Mouse (Mus musculus): Measurements from ENCODE around the gene Lyz1.
"Not testable (repeated sequence)": the region's sequence is repeated elsewhere in the genome, so short reads cannot be mapped to it uniquely, and the experiment has no call there.

Gene Lyz1

DNA sequence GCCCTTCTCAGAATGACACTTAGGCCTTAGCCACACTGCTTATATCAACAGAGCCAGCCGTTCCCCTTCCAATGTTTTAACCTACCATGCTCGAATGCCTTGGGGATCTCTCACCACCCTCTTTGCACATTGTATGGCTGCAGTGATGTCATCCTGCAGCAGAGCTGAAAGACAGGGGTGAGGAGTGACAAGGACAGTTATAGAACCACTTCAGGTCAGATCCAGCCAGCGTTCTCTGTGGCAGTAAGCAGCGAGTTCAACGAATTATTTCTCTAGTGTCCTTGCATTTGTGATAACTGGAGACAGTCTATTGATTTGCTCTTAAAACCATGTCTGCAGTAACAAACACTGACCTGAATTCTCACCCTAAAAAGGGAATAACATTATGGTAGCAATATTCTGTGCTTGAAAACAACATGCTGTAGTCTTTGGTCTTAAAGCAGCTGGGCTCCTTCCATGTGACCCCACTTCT, 3.6 kb downstream of the Lyz1 start:
- in situ Hi-C loops (cut with MboI; ENCODE audit: low pct_unique_long_range_greater_than_20kb in 1 of 2, low sequenced_read_pairs in 2 of 2, unreplicated experiment in 1 of 2): not testable (repeated sequence)

DNA sequence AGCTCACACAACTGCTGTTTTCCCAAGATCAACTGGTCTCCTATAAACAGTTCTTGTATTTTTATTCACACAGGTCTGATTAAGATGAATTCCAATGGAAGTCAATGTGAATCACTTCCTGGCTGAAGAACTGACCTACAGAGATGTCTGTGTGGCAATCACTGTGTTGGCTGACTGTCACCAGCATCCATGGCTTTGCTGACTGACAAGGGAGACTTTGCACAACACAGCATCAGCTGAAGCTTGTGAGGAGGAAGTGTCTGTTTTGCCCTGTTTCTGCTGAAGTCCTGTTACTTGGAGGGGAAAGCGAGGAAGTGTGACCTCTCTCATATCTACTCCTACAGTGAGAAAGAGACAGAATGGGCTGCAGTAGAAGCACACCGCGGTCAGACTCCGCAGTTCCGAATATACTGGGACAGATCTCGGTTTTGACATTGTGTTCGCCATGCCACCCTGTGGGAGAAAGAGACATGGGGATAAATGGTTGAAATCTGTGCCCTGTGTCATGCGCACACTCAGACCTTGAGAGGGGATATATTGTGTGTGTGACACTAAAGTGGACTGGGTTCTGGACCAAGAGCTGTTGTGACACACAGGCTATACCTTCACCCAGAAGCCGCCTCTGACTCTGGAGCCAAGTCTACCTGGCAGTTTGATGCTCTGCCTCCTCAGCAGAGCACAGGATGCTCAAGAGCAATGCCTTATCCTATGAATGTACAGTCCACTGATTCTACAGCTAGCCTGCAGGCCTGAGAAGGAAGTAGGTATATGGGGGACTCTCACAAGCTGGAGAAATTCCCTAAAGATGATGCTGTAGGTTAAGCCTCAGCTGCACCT, 4.3 kb downstream of the Lyz1 start:
- in situ Hi-C loops (cut with MboI; ENCODE audit: low pct_unique_long_range_greater_than_20kb in 1 of 2, low sequenced_read_pairs in 2 of 2, unreplicated experiment in 1 of 2): no loop called here

DNA sequence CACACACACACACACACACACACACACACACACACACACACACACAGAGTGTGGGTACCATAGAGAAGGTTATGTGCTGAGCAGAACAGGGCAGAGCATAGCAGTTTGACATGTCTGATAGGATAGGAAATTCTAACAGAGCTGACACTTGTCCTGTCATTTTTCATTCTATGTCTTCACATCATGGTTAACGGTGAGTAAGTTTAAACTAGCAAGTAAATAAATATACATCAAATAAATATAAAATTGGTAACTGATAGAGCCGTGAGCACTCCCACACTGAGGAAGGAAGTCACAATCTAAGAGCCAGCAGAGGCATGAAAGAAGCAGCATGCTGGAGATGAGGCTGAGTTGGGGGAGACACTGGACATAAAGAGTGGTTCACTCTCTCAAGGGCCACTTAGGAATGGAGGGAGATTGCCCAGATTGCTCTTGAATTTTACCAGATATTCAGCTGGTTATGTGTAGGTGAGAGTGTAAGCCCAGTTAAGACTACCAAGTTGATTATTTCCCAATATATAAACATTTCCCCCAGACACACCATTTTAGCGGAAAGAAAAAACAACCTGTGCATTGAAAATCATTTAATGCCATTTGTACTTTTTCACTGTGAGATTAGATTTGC, 5.3 kb downstream of the Lyz1 start:
- in situ Hi-C loops (cut with MboI; ENCODE audit: low pct_unique_long_range_greater_than_20kb in 1 of 2, low sequenced_read_pairs in 2 of 2, unreplicated experiment in 1 of 2): no loop called here

DNA sequence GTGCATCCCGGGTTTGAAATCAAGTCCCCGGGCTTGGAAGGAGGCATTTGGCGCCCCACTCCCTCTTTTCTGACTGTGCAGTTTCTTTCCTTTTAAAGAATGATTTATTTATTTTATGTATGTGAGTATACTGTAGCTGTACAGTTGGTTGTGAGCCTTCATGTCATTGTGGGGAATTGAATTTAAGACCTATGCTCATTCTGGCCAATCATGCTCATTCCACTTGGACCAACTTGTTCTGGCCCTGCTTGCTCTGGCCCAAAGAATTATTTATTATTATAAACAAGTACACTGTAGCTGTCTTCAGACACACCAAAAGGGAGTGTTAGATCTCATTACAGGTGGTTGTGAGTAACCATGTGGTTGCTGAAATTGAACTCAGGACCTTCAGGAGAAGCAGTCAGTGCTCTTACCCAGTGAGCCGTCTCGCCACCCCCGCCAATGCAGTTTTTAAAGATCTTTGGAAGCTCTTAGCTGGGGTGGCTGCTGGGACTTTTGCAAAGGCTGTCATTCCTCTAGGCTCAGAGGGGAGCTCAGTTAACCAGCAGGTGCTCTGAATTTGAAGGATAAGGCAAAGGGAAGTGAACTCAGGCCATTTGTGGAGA, 6.2 kb downstream of the Lyz1 start:
- in situ Hi-C loops (cut with MboI; ENCODE audit: low pct_unique_long_range_greater_than_20kb in 1 of 2, low sequenced_read_pairs in 2 of 2, unreplicated experiment in 1 of 2): no loop called here

DNA sequence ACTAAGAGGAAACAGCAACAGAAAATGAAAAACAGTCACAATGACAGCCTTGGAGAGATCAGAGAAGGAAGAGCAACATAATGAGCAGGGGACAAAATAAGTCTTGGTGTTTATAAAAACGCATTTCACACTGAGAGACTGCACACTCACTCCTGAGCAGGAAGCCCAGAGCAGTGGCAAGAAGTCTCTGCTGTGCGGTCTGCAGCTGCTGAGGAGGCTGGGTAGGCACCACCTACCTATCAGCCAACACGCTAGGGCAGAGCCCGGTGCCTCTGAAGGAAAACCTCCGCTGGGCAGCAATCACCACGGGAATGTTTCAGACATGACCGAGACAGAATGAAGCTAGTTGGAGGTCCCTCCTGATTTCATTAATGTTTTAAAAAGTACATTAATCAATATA, 7.1 kb downstream of the Lyz1 start:
- in situ Hi-C loops (cut with MboI; ENCODE audit: low pct_unique_long_range_greater_than_20kb in 1 of 2, low sequenced_read_pairs in 2 of 2, unreplicated experiment in 1 of 2): not testable (repeated sequence)

DNA sequence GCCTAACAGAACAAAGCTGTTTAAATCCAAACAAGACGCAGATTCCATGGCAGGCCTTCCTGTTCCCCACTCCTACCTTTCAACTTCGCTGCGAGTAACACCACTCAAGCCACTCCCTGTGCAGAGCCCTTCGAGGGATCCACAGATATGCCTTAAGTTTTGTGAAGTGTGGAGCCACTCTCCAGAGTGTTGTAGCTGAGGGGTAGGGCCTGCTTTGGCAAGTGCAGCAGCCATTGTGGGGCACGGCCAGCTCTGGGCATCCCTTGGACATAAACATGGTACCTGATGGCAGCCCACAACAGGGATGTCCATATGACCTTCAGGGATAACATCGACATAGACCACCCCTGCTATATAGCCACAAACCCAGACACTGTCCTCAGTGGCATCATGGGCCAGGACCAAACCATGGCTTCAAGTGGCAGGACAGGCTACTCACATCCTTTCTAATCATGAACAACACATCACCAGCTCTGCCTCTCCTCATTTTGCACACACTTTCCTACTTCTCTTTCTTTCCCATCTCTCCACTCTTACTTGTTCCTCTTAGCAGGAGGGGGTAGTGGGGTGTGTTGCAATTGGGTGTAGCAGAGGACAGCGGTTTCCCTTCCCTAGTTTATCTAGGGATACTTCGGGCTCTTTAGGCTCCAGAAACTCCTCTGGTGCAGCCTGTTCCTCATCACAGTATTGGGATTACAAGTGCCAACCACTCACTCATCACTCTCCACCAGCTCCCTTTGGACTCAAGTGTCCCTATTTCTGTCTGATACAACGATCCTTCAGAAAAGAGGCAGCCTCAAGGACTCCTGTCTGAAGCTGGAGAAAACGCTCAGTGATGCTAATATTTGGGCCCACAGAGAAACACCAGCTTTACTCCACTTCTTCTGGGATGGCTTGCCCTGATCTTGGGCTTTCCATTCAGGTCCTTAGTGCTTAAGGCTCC, 7.8 kb downstream of the Lyz1 start:
- in situ Hi-C loops (cut with MboI; ENCODE audit: low pct_unique_long_range_greater_than_20kb in 1 of 2, low sequenced_read_pairs in 2 of 2, unreplicated experiment in 1 of 2): no loop called here

DNA sequence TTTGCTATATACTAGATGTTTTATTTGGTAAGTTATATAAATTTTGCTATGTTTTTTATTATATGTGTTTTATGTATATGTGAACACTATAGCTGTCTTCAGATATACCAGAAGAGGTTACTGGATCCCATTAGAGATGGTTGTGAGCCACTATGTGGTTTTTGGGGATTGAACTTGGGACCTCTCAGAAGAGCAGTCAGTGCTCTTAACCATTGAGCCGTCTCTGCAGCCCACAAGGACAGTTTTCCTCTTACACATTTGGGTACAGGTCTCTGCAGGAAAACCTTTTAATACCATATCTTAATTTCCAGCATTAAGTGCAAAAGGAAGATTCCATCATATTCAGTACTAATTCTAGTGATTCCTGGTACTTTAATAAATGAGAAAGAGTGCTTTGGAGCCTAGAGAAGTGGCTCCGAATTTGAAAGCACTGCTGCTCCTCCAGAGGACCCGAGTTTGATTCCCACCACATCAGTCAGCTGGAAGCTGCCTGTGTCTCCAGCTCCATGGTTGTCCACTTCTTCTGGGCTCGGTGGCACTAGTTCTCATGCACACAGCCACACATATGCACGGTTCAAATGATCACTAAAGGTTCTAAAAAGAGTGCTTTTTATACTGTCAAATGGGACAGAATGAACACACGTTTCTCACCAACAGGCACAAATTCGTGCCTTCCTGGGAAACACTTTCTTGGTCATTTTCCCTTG, 8.6 kb downstream of the Lyz1 start:
- in situ Hi-C loops (cut with MboI; ENCODE audit: low pct_unique_long_range_greater_than_20kb in 1 of 2, low sequenced_read_pairs in 2 of 2, unreplicated experiment in 1 of 2): no loop called here

DNA sequence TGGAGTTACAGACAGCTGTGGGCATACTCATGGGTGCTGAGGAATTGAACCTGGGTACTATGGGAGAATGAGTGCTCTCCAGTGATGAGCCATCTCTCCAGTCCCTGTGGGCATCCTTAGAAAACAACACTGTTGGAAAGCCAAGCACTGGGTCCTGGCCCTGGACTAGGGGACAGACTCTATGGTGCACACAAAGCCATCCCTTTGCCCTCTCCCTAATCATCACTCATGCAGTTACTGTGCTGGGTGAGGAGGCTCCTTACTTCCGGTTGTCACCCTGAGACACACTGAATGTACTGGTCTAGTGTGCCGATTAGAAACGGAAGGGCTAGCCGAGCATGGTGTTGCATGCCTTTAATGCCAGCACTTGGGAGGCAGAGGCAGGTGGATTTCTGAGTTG, 9.5 kb downstream of the Lyz1 start:
- in situ Hi-C loops (cut with MboI; ENCODE audit: low pct_unique_long_range_greater_than_20kb in 1 of 2, low sequenced_read_pairs in 2 of 2, unreplicated experiment in 1 of 2): not testable (repeated sequence)

DNA sequence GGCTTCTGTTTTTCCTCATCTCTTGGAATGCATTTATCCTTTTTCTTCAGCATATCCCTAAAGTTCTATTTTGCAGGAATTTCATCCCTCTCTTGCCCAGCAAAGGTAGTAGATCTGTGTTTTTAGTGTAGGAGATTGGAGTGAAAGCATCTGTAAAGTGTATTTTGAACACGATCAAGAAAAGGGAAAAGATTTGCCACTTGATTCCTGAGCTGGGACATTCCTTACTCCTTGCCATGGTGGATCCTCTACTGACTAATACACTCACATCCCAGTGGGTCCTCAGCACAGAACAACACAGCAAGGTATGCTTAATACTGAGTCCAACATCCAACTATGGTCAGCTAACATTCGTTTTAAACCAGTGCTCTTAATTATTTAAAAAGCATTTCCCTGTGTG, 10.1 kb downstream of the Lyz1 start:
- in situ Hi-C loops (cut with MboI; ENCODE audit: low pct_unique_long_range_greater_than_20kb in 1 of 2, low sequenced_read_pairs in 2 of 2, unreplicated experiment in 1 of 2): no loop called here

DNA sequence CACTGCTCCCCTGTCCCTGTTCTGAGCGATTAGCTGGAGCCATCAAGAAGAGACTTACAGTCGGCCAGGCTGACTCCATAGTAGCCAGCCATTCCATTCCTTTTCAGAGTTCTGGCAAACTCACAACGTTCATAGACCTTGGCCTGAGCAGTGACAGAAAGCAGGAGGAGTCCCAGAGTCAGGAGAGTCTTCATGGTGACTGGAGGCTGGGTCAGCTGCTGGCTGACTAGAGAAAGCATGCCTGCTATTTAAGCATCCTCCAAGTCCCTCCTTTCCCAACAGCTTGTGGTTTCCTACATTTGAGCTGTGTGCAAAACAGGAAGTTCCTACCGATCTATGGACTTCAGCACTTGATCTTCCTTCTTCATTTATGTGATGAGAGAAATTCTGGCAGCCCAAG, 10.6 kb downstream of the Lyz1 start, which contains the start of gene Lyz2:
Lyz2 (minus strand) TSS at position 273 of the 400 bp plus-strand sequence.
- in situ Hi-C loops (cut with MboI; ENCODE audit: low pct_unique_long_range_greater_than_20kb in 1 of 2, low sequenced_read_pairs in 2 of 2, unreplicated experiment in 1 of 2): no loop called here

DNA sequence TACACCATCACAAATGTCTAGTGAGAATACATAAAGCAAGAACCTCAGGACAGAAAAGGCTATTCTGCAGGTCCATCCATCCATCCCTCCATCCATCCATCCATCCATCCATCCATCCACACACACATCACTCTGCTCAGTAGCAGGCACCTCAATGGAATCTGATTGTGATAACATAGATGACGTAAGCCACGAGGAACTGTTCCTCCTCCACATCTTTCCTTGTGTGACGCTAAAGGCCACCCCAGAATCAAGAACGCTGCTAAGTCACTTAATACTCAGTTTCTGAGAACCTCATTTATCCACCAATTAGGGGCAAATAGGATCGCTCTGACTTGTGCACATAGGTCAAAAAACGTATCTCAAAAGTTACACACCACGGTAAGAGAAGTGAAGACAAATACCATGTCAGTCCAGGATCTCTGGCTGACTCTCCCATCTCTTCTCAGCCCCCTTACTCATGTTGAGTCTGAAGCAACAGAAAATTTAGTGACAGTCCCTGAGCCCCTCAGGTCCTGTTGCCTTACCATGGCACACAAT, 11.2 kb downstream of the Lyz1 start:
- in situ Hi-C loops (cut with MboI; ENCODE audit: low pct_unique_long_range_greater_than_20kb in 1 of 2, low sequenced_read_pairs in 2 of 2, unreplicated experiment in 1 of 2): no loop called here

DNA sequence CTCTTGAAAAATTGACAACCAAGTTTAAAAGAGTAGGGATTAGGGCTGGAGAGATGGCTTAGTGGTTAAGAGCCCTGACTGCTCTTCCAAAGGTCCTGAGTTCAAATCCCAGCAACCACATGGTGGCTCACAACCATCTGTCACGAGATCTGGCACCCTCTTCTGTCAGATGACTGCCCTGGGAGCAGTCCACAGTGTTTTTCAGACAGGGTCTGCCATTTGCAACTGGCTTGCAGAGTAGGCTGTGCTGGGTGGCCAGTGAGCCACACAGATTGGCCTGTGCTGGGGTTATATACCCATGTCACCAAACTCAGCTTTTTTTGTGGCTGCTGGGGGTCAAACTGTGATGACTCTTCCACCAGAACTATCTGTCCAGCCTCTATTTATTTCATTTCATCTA, 12.7 kb downstream of the Lyz1 start:
- in situ Hi-C loops (cut with MboI; ENCODE audit: low pct_unique_long_range_greater_than_20kb in 1 of 2, low sequenced_read_pairs in 2 of 2, unreplicated experiment in 1 of 2): no loop called here

DNA sequence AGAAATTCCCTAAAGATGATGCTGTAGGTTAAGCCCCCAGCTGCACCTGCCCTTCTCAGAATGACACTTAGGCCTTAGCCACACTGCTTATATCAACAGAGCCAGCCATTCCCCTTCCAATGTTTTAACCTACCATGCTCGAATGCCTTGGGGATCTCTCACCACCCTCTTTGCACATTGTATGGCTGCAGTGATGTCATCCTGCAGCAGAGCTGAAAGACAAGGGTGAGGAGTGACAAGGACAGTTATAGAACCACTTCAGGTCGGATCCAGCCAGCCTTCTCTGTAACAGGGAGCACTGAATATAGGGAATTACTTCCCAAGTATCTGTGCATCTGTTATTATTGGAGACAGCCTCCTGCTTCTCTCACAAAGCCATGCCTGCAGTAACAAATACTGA, 14.2 kb downstream of the Lyz1 start:
- in situ Hi-C loops (cut with MboI; ENCODE audit: low pct_unique_long_range_greater_than_20kb in 1 of 2, low sequenced_read_pairs in 2 of 2, unreplicated experiment in 1 of 2): not testable (repeated sequence)

DNA sequence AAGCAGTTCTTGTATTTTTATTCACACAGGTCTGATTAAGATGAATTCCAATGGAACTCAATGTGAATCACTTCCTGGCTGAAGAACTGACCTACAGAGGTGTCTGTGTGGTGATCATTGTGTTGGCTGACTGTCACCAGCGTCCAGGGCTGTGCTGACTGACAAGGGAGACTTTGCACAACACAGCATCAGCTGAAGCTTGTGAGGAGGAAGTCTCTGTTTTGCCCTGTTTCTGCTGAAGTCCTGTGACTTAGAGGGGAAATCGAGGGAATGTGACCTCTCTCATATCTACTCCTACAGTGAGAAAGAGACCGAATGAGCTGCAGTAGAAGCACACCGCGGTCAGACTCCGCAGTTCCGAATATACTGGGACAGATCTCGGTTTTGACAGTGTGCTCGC, 14.9 kb downstream of the Lyz1 start:
- in situ Hi-C loops (cut with MboI; ENCODE audit: low pct_unique_long_range_greater_than_20kb in 1 of 2, low sequenced_read_pairs in 2 of 2, unreplicated experiment in 1 of 2): not testable (repeated sequence)

DNA sequence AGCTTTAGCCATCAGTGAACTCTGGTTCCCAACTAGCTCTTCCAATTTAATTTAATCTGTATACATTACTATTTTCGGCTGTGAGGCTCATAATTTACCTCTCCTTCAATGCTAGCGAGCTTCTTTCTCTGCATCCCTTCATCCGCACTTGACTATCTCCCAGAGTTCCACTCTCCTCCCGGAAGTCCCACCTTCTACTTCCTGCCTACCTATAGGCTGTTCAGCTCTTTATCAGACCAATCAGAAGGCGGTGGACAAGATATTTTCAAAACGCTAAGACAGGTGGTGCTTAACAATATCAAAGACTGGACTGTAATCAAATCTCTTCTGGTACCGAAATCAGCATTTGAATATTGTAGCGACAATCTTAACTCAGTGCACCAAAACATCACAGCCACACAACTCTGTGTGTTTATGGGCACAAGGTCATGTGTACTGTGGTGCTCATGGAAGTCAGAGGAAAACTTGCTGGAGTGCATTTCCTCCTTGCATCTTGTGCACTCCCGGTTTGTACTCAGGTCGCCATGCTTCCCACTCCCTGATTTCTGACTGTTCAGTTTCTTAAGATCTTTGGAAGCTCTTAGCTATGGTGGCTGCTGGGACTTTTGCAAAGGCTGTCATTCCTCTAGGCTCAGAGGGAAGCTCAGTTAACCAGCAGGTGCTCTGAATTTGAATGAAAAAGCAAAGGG, 16.8 kb downstream of the Lyz1 start:
- in situ Hi-C loops (cut with MboI; ENCODE audit: low pct_unique_long_range_greater_than_20kb in 1 of 2, low sequenced_read_pairs in 2 of 2, unreplicated experiment in 1 of 2): no loop called here

DNA sequence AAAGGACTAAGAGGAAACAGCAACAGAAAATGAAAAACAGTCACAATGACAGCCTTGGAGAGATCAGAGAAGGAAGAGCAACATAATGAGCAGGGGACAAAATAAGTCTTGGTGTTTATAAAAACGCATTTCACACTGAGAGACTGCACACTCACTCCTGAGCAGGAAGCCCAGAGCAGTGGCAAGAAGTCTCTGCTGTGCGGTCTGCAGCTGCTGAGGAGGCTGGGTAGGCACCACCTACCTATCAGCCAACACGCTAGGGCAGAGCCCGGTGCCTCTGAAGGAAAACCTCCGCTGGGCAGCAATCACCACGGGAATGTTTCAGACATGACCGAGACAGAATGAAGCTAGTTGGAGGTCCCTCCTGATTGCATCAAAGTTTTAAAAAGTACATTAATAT, 18.0 kb downstream of the Lyz1 start:
- in situ Hi-C loops (cut with MboI; ENCODE audit: low pct_unique_long_range_greater_than_20kb in 1 of 2, low sequenced_read_pairs in 2 of 2, unreplicated experiment in 1 of 2): not testable (repeated sequence)

DNA sequence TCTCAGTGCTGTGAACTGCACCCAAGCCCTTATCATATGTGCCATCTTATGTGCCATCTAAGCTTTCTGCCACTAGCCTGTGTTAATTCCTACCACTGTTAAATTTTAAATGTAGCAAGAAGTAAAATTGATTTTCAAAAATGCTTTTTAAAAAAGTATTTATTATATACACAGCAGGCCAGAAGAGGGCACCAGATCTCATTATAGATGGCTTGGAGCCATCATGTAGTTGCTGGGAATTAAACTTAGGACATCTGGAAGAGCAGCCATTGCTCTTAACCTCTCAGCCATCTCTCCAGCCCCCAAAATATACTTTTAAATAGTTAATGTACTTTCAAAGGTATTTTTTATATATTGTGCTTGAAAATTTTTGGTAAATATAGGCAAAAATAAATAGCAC, 20.6 kb downstream of the Lyz1 start:
- in situ Hi-C loops (cut with MboI; ENCODE audit: low pct_unique_long_range_greater_than_20kb in 1 of 2, low sequenced_read_pairs in 2 of 2, unreplicated experiment in 1 of 2): no loop called here
